Mouse (Mus musculus) hindbrain, embryonic 10.5 days (tissue): ENCODE measurements at regions not wholly inside any gene's neighbourhood (a gene's known extent, or its start where the extent isn't known, plus 50 kb on each side); places are given as distances from the start of the nearest gene placed in this dataset.
"Not testable (repeated sequence)": the region's sequence is repeated elsewhere in the genome, so short reads cannot be mapped to it uniquely, and the experiment has no call there.

Experiments
- DNase-seq: peaks from one replicate; pipeline ENCODE4 v3.0.0-alpha.2; 2017; ENCODE audit warnings: low spot score
- H3K27ac ChIP-seq: fragments of 300-500 bp; sonication (generic); 2 replicates; pipeline ENCODE4 v1.5.1; 2016; ENCODE audit warnings: mild to moderate bottlenecking, moderate library complexity
- H3K27me3 ChIP-seq: fragments of 300-500 bp; sonication (generic); 2 replicates; pipeline ENCODE4 v1.6.1; 2016; ENCODE audit warnings: mild to moderate bottlenecking; ENCODE audit not compliant: poor library complexity, insufficient read depth, severe bottlenecking
- H3K36me3 ChIP-seq: fragments of 300-500 bp; sonication (generic); 2 replicates; pipeline ENCODE4 v1.6.1; 2016; ENCODE audit warnings: mild to moderate bottlenecking, moderate library complexity
- H3K4me1 ChIP-seq: fragments of 300-500 bp; sonication (generic); replicated peaks from 2 replicates; pipeline ENCODE4 v1.6.1; 2016; ENCODE audit warnings: mild to moderate bottlenecking
- H3K4me3 ChIP-seq: fragments of 300-500 bp; sonication (generic); 2 replicates; pipeline ENCODE4 v1.5.1; 2016; ENCODE audit warnings: mild to moderate bottlenecking, moderate library complexity
- H3K9me3 ChIP-seq: fragments of 300-500 bp; sonication (generic); 2 replicates; pipeline ENCODE4 v1.6.1; 2016; ENCODE audit warnings: mild to moderate bottlenecking, moderate library complexity
- WGBS: fragments of 180-500 bp; shearing (Covaris S2); methylation state at CpG from one replicate; pipeline ENCODE4 v1.1.7; 2016; 5-methylcytosine and 5-hydroxymethylcytosine counted together

GRCm38 (mm10) chr7:60293556-60293955 lies 153.5 kb upstream of the Snrpn start:
- Histone ChIP-seq H3K36me3 (no peaks in the 10 kb centered on the region), H3K27me3 (no peaks in the 10 kb centered on the region), H3K4me1 (no peaks in the 10 kb centered on the region), H3K9me3 (peaks cover 20% of the 10 kb centered on the region; the same call in 1 of the 2 replicates), H3K4me3 (no peak overlapping the region), H3K27ac (no peak overlapping the region)
- DNase-seq = no peak
- WGBS = 90% methylated on average over 9 of the region's 9 CpGs

GRCm38 (mm10) chr7:60244187-60244866 lies 104.3 kb upstream of the Snrpn start:
- not testable (repeated sequence) for H3K27me3 ChIP-seq, H3K4me1 ChIP-seq, H3K9me3 ChIP-seq, H3K36me3 ChIP-seq
- peak overlapping the region; percentile 82 for H3K27ac ChIP-seq
- 18% methylated on average over 22 of the region's 22 CpGs for WGBS
- H3K4me3 ChIP-seq = peak overlapping the region; percentile 49
- peak; percentile 71 for DNase-seq

- not testable (repeated sequence) for H3K27me3 ChIP-seq, H3K36me3 ChIP-seq, H3K9me3 ChIP-seq, H3K4me1 ChIP-seq
- DNase-seq = peak; percentile 10
- Histone ChIP-seq H3K4me3 (peak overlapping the region; percentile 49), H3K27ac (peak overlapping the region; percentile 82)
- 35% methylated on average over 11 of the region's 11 CpGs for WGBS
Observed at GRCm38 (mm10) chr7:60243746-60244145, 103.7 kb upstream of the Snrpn start.

GRCm38 (mm10) chr7:60238595-60239195 lies 98.7 kb upstream of the Snrpn start:
- not testable (repeated sequence) for H3K9me3 ChIP-seq, DNase-seq, H3K27ac ChIP-seq, H3K27me3 ChIP-seq, H3K4me1 ChIP-seq, H3K4me3 ChIP-seq, H3K36me3 ChIP-seq
- WGBS = 10% methylated on average over 4 of the region's 4 CpGs

GRCm38 (mm10) chr7:60216358-60217273 lies 76.6 kb upstream of the Snrpn start:
- H3K4me3 ChIP-seq, H3K4me1 ChIP-seq, H3K27ac ChIP-seq, H3K27me3 ChIP-seq, H3K9me3 ChIP-seq, DNase-seq, H3K36me3 ChIP-seq: not testable (repeated sequence)
- 56% methylated on average over 3 of the region's 3 CpGs for WGBS
